Mouse (Mus musculus): ENCODE results near the gene Rfk.

The Rfk gene

DNA sequence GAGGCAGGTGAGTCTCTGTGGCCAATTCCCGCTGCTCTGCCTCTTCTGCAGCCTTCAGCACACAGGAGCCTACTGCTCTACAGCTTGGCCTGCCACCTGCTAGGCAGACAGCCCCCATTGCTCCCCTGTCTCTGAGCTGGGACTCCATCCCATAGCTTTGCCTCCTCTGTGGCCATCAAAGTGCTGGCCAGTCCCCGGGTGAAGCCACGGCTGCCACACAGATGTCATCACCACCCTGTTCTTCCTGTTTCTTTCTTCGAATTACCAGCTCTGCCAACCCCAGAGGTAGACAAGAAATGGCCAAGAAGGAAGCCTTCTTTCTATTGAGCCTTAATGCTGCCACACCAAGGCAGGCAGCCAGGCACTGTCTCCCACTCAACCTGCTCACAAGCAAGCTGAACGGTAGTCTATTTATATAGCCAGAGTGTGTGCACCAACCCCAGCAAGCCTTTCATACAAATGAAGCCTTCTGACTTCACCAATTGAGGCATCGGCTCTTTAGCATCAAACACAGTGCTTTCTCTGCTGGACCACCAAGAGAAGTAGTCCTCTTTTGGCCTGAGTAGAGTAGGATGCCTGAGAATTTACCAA is 10.9 kb upstream of the Rfk start:
- no peak for ATAC-seq (ENCODE audit: insufficient number of reproducible peaks, low FRiP score, low TSS enrichment)

DNA sequence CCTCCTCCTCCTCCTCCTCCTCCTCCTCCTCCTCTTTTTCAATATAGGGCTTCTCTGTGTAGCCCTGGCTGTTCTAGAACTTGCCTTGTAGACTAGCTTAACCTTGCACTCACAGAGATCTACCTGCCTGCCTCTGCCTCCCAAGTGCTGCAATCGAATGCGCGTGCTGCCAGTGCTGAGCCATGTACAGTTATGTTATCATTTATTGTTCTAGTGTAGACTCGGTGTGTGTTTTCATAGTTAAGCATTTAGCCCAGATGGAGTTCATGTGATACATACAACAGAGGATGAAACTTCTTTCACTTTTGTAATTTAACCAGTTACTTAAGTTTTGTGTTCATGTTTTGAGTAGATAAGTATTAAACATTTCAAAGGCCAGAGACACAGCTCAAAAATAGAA is 8.8 kb upstream of the Rfk start:
- ATAC-seq (ENCODE audit: insufficient number of reproducible peaks, low FRiP score, low TSS enrichment), result no peak

DNA sequence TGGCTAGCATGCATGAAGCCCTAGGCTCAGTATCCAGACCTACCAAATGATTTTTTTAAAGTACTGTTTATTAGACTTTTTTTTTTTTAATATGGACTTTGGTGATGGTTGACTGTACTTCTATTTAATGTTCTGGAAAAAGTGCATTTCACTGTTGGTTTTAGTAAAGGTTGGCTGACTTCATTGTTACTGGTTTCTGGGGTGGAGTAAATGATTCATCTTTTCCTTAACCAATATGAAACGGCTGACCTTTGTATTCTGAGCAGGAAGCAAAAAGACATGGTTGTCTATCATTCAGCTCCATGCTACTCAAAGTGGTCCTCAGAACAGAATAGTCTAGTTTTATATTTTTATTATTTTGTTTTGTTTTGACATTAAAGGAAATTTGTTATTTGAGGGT is 8.4 kb upstream of the Rfk start:
- no peak for ATAC-seq (ENCODE audit: insufficient number of reproducible peaks, low FRiP score, low TSS enrichment)

DNA sequence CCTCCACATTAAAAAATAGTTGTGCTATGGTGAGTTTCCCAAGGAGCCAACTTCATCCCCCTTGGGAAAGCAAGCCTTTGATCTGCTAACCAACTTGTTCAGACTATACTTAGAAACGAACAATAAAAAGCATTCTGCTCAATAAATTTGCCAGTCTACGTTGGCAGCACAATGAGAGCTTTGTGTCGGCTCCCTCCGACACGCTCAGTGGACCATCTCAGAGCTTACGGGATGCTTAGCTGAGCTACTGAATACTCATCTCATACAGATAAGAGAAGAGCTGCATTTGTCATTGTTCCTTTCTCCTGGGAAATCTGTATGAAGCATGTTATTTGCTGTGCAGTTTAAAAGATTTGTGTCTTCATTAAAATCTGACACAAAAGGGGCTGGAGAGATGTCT is 7.4 kb upstream of the Rfk start:
- no peak for ATAC-seq (ENCODE audit: insufficient number of reproducible peaks, low FRiP score, low TSS enrichment)

DNA sequence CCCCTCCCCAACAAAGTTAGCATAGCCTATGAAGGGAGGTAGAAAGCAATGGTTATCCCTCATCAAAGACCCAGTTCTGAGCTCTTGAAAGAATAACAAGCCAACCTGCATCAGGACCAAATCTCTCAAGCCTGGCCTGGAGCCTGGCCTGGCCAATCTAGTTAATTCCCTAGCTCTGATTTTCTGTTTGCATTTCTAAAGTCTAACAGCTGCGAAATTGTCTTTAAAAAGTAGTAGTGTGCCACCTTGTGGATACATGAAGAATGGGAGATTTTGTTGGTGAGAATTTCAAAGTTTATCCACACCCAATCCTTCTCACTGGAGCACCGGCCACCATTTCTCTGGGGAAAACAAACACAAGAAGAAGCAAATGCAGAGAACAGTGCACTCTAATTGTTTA is 5.4 kb upstream of the Rfk start:
- ATAC-seq (ENCODE audit: insufficient number of reproducible peaks, low FRiP score, low TSS enrichment), result no peak

DNA sequence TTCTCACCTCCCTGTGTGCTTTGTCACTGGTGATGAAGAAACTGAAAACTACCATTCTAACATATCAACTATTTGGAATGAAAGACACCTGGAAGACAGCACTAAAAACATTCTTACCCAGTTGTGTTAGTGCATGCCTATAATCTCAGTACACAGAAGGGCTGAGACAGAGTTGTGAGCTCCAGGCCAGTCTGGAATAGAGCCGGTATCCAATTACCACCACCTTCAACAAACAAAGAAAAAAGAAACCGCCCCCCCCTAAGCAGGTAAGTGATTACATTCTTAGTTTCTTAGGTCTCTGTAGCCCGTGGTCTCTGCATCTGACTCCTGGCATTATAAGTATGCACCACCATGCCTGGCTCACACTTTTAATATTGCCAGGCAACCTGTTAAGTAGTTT is 977 bp upstream of the Rfk start:
- ATAC-seq (ENCODE audit: insufficient number of reproducible peaks, low FRiP score, low TSS enrichment), result no peak

DNA sequence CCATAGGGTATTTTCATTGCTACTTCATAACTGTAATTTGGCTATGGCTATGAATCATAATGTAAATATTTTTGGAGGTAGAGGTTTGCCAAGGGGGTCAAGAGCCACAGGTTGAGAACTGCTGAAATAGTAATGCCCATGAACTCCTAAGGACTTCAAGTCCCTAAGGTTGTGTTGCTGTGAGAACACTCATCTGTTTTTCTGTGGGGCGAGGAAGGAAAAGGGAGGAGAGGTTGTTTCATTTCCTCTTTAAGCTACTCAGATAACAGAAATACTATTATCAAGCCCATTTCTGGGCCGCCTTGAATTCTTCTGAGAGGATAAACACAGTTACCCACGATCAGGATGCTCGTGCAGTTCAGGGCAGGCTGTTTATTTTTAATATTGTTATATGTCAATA is 3.0 kb downstream of the Rfk start:
- ATAC-seq (ENCODE audit: insufficient number of reproducible peaks, low FRiP score, low TSS enrichment), result no peak

DNA sequence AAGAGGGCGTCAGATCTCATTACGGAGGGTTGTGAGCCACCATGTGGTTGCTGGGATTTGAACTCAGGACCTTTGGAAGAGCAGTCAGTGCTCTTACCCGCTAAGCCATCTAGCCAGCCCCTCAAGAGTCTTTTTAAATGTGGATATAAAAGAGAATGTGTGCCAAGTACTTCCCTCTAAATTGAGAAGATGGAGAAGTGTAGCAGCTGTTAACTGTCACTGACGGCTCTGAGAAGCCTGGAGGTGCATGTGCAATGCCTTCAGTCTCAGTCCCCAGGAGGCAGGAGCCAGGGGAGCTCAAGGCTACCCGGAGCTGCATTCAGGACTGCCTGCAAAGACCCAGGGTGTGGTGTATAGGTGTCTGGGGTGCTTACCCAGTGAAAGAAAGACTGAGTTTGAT is 4.1 kb downstream of the Rfk start:
- no peak for ATAC-seq (ENCODE audit: insufficient number of reproducible peaks, low FRiP score, low TSS enrichment)

DNA sequence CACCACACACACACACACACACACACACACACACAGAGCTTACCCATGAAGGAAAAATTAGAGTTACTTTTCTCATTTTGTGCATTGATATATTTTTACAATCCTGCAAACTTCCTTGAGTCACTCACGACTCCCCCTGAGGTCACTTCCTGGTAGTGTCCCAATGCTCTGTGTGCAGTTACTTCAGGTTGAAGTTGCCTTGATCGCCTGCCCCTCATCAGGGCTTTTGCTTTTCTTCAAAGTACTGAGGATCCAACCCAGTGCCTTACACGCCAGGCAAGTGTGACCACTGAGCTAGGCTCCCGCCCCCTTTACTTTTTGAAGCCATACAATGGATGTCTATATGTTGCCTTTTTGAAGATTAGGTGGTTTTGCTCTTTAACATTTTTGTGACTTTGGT is 6.1 kb downstream of the Rfk start:
- no peak for ATAC-seq (ENCODE audit: insufficient number of reproducible peaks, low FRiP score, low TSS enrichment)

DNA sequence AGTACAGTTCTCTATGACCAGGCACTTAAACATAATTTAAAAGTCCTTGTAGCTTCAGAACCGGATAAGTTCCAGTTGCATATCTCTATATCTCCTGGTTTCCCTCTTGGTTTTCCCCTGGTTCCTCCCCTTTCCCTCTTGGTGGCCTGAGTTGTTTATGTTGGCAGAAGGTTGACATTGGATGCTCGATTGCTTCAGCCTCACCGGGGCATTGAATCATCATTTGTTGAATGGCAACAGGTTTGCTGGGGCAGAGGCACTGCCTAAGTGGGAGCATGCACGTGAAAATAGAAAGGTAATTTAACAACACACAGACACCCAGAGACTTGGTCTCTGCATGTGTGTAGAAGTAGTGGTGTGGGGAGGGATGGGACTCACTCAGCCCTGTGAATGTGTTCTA is 6.7 kb downstream of the Rfk start:
- no peak for ATAC-seq (ENCODE audit: insufficient number of reproducible peaks, low FRiP score, low TSS enrichment)

DNA sequence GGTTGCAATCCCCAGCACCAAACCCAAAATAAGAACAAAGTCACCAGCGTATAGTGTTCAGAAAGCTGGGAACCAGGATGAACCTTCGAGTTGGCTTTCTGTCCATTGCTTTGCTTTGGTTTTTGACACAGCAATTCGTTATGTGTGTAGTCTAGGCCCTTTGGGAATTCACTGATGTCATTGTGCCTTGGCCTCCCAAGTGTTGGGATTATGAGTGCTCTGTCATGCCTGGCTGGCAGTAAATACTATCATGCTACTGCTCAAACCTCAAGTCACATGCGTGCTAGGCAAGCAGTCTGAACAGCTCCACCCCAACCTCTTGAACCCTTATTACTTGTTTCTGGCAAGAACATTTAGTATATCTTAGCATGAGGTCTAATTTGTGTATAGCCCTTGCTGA is 9.3 kb downstream of the Rfk start:
- ATAC-seq (ENCODE audit: insufficient number of reproducible peaks, low FRiP score, low TSS enrichment), result no peak

DNA sequence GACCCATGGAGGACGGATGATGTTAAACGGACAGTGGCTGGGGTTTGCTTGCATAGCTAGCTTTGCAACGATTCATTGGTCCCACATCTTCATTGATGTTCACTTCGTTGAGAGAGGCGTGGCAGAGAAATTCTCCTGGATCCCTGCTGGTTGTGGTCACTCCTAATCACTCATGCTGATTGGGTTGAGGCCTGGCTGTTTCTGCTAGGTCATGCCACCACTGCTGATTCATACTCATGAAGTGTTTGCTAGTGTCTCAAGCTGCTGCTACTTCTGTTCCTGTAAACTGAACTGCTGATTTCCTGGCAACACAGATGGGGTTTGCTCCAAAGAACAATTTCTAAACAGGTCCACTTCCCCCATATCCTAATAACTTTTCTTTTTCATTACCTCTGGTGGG is 13.0 kb downstream of the Rfk start:
- ATAC-seq (ENCODE audit: insufficient number of reproducible peaks, low FRiP score, low TSS enrichment), result no peak

DNA sequence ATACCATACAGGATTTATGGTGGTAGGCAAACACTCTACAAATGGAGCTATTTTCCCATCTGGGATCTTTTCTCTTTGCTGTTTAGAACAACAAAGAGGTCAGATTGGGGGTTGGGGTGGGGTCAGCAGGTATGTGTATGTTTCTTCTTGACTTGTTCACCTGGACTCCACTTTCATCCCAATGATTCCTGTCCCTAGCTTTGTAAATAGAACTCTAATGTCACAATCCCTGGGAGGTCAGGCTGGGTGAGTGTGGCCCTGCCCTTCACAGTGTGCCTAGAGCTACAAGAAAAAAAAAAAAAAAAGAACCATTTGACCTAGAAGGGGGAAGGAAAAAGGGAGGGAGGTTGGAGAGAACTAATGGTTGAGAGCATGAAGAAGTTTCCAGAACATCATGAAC is 14.7 kb downstream of the Rfk start:
- no peak for ATAC-seq (ENCODE audit: insufficient number of reproducible peaks, low FRiP score, low TSS enrichment)

DNA sequence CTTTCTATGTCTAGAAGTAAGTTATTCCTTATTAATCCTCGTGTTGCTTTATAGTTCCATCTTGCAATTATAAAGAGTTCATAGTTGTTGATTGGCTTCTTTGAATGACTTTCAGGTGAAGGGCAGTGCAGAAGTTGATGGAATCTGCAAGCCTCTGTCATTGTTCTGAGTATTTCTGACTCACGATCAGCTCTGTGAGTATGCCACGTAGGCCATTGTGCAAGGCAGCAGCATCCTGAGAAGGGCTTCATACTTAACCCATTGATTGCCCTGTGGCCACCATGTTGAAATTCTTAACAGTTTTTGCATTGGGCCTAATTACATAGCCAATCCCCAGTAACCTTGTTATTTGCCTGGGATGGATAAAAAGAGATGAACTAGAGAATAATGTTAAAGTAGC is 15.5 kb downstream of the Rfk start:
- no peak for ATAC-seq (ENCODE audit: insufficient number of reproducible peaks, low FRiP score, low TSS enrichment)

DNA sequence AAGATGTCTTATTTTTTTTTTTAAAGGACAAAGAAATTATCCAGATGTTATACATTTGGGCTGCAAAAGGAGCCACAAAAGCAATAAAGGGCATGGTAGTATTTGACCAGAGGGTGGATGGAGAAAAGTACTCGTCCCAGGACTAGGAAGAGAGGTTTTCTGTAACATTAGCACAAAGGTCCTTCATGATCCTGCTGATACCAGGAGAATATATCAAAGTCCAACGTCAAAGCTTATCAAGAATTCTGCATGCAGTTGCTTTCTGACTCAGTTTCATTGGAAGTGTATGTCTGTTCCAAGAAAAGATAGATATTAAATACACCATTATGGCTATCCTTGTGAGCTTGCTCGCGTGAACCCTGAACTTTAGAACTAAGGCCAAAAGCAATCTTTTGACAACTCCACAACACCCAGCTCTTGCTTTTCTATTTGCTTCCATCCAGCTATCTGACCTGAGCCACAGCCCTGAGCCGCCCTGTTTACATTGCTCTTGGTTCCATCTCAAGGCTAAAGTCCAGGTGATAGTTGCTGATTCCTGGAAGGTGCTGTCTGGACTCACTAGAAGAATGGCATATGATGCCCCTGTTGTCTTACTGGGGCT is 16.7 kb downstream of the Rfk start:
- ATAC-seq (ENCODE audit: insufficient number of reproducible peaks, low FRiP score, low TSS enrichment), result no peak

DNA sequence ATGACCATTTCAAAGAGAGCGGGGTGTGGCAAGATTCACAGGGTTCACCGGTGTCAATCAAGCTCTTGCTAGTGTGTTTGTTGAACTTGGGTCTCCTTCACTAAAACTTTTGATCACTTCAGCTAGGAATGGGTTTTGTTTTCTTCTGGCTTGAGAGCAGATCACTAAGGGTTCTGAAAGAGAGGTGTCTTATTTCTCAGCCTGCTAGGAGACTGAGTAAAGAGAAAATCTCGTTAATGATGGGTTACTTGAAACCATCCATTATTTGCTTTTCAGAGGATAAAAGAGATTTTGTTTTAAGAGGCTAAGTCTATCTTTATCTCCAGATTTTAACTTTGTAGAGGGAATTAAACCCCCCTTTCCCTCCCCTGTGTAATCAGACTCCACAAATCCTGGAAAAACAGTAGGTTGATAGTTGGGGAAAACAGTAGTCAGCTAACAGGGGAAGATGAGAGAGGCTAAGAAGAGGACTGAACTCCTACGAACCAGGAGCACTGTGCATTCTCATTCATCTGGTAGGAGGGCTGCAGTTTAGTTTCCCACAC is 19.1 kb downstream of the Rfk start:
- ATAC-seq (ENCODE audit: insufficient number of reproducible peaks, low FRiP score, low TSS enrichment), result no peak

DNA sequence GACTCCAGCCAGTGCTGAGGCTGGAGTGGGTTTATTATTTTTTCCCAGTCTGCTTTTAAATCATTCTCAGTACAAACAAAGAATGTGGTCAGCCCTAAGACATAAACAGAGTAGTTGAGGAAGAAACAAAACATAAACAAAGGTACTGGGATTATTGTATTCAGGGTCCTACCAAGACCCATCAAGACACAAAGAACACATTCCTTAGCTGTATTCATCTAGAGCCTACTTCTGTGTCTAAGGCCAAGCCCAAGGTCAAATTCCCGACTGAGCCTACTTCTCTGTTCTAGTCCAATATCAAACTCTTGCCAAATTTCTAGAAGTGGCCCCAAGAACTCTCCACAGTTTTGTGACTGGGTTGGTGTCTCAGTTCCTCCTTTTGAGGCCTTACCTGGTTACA is 24.0 kb downstream of the Rfk start:
- ATAC-seq (ENCODE audit: insufficient number of reproducible peaks, low FRiP score, low TSS enrichment), result no peak

DNA sequence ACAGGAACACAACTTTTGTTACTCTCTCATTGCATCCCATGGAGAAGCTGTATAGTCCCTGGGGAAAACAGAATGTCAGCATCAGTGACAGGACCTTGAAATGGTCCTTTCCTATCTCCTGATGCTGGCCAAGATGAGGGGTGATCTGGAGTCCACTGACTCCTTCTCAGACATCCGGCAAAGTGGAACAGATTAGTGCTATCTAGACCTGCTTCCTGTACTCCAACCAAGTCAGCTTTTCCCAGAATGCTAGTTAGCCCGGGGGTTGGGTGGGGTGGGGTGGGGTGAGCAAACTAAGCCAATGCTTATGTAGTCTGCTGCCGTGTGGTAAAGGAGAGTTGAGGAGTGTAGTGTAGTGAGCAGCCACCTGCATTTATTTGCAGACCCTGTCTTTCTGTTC is 29.5 kb downstream of the Rfk start:
- ATAC-seq (ENCODE audit: insufficient number of reproducible peaks, low FRiP score, low TSS enrichment), result no peak

DNA sequence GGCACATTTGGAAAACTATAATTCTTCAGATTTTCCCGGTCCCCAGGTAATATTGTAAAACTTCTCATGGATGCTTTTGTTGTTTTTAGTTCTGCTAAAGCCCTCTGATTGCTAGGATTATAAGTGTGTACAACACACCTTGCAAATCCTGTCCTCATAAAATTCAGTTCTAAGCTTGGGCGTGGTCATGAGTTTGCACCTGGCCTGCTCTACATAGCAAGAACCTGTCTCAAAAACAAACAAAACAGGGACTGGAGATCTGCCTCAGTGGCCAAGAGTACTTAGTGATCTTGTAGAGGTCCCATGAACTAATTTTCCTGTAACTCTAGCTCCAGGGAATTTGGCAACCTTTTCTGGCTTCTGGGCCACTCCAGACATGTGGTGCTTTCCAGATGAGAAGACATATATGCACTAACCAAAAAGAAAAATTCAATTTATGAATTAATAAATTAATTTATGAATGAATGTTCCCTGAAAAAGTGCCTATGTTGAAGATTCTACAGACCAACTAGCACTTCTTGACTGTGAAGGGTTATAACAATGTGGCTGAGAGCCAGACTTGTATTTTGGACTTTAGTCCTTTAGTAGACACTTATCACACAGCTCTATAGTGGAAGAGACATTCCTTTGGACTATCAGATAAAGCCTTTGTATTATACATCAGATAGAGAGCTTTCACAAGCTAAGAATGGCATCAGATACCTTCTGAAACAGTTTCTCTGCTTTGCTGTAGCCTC is 34.1 kb downstream of the Rfk start:
- no peak for ATAC-seq (ENCODE audit: insufficient number of reproducible peaks, low FRiP score, low TSS enrichment)

DNA sequence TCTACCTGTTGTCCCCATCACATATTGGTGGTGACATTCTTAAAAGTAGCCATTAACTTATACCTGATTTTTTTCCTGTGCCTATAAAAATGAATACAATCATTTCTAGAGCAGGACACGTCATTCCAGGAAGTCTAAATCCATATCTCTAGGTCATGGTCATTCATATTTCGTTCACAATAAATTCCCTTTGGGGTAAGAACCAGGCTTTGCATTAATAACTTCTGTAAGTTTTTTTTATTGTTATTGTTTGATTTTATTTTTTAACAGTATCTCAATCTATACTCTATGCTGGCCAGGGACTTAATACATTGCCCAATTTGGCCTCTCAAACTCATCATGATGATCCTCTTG is 34.7 kb downstream of the Rfk start:
- no peak for ATAC-seq (ENCODE audit: insufficient number of reproducible peaks, low FRiP score, low TSS enrichment)

DNA sequence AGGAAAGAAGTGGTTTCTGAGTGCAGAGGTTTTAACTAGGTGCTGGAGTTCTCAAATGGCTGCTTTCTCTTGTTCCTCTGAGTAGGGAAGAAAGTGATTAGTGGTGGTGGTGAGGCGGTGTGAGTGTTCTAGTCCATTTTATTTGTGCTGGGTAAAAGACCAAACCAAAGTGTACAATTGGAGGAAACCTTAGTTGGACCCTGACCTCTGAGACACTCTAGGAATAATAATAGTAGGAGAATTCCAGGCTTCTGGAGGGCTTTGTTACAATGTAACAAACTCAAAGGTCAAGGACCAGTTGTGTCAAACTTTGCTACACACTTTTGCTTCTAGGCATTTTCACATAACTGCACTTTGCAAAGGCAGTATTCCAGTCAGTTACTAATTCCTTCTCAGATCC is 42.8 kb downstream of the Rfk start:
- no peak for ATAC-seq (ENCODE audit: insufficient number of reproducible peaks, low FRiP score, low TSS enrichment)
